Mouse (Mus musculus): Measurements from ENCODE around the gene Itpkb.

The Itpkb gene

DNA sequence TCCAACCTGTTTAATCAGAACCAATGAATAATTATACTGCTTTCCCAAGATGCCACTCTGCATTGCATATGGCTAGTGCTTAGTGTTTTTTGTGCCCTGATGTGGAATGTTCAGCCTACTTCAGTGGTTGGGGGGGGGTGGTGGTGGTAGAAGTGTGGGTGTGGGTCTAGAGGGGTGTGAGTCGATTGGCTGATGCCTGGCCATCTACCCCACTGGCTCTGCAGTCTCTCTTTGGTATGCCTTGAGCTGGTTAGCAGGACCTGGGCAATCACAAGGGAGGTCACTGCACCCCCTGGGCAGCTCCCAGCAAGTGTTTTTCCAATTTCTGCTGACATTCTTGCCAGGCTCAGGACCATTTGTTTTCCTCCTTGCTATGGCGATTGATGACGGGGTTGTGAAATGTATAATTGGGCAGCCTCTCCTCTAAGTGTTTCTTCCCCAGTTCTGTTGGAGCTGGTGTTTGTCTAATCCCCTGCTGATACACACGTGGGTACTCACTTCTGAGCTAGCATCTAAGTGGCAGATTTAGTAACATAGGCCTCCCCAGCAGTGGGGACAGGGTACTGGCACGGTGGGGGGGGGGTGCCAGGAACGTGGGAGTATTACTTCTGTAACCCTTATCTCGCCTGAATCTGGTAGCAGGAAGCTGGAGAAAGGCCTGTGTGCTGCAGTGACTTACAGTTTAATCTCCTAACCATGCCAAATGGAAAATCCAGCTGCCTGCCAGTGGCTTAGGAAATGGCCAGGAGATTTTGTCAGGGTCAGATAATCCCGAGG is 13.3 kb downstream of the Itpkb start:
- DNase-seq (ENCODE audit: low spot score), result no peak

- no peak for DNase-seq (ENCODE audit: low spot score)
These were observed 14.8 kb downstream of the Itpkb start for GRCm38 (mm10) chr1:180345098-180345497.

DNA sequence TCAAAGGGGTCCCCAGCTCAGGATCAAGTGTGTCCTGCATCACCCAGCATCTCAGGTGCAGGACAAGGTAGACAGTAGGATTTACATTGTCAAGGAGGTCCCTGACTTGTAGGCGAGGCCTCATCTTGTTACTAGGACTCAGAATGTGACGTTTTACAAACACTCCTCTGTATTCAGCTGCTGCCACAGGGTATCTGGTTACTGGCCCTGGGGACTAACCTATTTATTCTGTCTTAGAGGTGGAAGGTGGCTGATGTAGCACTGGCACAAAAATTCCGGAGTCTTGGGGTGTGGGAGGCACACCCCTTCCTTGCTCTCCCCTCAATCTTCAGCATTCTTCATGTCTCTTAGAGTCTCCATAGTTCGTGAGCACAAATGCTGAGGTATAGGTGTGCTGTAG is 16.8 kb downstream of the Itpkb start:
- no peak for DNase-seq (ENCODE audit: low spot score)

DNA sequence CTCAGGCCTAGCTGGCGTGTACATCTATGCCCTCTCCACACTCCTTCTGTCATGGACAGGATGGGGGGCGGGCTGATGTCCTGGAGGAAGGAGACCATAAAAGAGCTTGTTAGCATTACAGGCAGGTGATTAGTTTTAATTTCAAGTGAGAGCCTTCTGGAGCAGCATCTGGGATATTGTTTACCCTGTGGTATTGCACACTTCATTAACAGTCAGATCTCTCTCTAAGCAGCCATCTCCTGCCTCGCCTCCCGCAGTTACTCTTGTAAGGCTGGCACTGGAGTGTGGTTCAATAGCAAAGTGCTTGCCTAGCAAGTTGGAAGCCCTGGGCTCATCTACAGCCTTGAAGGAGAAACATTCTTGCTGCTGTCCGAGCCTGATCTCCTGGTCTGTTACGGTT is 17.6 kb downstream of the Itpkb start:
- DNase-seq (ENCODE audit: low spot score), result no peak

- DNase-seq (ENCODE audit: low spot score), result no peak
These were observed 18.8 kb downstream of the Itpkb start for GRCm38 (mm10) chr1:180349090-180349489.

DNA sequence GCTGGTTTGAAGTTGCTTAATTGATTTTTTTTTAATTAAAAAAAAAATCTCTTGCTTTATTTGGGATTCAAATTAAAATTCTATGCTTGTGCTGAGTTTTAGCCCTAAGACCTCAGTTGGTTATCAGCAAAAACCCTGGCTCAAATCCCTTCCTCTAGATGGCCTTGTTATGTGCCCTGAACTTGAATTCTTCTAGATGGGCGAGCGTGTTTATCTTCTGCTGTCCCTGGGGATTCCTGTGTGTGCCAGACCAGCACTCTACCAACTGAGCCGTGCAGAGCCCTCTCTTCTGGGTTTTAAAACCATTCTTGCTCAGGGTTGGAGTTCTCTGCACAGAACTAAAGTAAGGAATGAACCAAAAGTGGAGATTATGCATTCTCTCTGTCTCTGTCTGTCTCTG is 22.0 kb downstream of the Itpkb start:
- DNase-seq (ENCODE audit: low spot score), result no peak

GRCm38 (mm10) chr1:180354129-180354528 is 23.8 kb downstream of the Itpkb start:
- DNase-seq (ENCODE audit: low spot score), result no peak

DNA sequence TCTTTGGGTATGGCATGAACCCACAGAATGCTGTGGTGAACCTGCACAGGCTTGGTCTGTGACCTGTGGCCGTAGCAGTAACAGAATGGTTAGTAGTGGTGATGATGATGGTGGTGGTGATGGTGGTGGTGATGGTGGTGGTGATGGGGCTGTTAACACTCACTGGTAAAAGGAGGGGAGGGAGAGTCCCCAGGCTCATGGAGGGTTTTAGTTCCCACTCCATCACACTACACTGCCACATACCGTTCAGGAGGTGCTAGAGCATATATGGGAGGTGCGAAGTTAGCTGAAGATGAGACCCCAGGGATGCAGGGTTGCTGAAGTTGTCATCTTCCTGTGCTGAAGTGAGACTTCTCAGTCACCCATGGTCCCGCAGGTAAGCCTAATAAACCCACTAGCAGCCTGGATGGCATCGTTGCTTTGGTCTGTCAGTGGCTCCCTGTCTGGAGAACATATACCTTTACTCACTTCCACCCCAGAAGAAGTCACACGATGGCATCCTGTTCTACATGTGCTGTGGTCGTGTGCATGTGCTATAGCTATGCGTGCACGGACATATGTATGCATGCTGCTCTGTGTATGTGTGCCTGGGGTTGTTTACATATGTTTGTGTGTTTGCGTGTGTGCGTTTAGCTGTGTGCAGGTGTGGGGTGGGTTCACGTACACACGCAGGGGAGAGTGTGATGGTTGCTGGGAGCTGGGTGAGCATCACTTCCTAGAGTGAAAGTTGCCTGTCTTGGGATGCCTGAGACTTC is 24.9 kb downstream of the Itpkb start:
- no peak for DNase-seq (ENCODE audit: low spot score)

- DNase-seq (ENCODE audit: low spot score), result no peak
These were observed 25.9 kb downstream of the Itpkb start for GRCm38 (mm10) chr1:180356176-180356575.

DNA sequence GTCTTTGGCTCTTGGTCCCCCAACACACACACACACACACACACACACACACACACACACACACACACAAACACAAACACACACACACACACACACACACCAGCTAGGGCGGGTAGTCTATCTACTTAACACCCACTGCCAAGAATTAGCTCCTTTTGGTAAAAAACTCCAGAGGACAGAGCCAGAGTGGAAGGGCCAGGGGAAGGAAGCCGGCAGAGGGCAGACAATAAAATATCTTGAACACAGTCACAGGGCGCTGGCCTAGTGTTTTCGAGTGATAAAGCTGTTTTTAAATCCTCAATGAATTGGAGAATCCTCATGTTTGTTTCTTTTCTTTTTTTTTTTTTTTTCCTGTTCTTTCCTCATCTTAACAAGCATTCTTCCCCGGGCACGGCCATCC is 26.6 kb downstream of the Itpkb start:
- no peak for DNase-seq (ENCODE audit: low spot score)

GRCm38 (mm10) chr1:180357893-180358331 is 27.6 kb downstream of the Itpkb start:
- DNase-seq (ENCODE audit: low spot score), result no peak

- no peak for DNase-seq (ENCODE audit: low spot score)
These were observed 28.2 kb downstream of the Itpkb start for GRCm38 (mm10) chr1:180358466-180358865.

DNA sequence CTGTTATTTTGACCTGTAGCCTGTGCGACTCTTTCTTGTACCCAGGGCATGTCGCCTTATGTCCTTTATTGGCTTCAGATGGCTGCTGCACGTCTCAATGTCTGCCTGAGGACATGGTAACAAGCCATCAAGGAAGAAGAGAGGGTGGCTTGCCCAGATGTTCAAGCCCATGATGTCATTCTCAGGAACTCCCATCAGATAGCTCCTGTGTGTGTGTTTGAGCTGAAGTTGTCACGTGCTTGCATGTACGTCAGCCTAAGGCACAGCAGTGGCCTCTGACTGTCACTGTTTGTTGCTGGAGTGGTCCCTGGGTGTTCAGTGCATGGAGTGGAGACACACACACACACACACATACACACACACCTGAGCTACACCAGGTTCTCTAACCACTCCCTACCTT is 29.0 kb downstream of the Itpkb start:
- DNase-seq (ENCODE audit: low spot score), result no peak

GRCm38 (mm10) chr1:180362176-180362575 is 31.9 kb downstream of the Itpkb start:
- no peak for DNase-seq (ENCODE audit: low spot score)

- DNase-seq (ENCODE audit: low spot score), result no peak
These were observed 32.6 kb downstream of the Itpkb start for GRCm38 (mm10) chr1:180362844-180363243.

GRCm38 (mm10) chr1:180363317-180363716 is 33.0 kb downstream of the Itpkb start:
- no peak for DNase-seq (ENCODE audit: low spot score)

DNA sequence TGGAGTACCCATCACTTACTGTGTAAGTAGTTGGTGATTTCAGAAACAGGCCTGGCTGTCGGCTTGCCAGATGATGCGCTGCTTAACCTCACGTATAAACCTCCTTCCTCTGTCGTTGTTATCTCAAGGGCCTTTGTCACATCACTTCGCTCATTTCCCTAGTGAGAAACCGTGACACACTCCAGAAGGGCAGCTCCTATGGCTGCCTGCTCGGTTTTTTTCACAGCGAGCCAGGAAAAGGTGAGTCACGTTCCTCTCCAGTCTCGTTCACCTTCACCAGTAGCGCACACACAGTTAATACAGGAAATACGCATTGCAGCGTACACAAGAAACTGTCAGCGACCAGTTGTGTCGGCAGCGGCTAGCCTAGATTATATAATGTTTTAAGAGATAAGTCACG is 33.7 kb downstream of the Itpkb start:
- no peak for DNase-seq (ENCODE audit: low spot score)

- no peak for DNase-seq (ENCODE audit: low spot score)
These were observed 34.4 kb downstream of the Itpkb start for GRCm38 (mm10) chr1:180364720-180365119.

DNA sequence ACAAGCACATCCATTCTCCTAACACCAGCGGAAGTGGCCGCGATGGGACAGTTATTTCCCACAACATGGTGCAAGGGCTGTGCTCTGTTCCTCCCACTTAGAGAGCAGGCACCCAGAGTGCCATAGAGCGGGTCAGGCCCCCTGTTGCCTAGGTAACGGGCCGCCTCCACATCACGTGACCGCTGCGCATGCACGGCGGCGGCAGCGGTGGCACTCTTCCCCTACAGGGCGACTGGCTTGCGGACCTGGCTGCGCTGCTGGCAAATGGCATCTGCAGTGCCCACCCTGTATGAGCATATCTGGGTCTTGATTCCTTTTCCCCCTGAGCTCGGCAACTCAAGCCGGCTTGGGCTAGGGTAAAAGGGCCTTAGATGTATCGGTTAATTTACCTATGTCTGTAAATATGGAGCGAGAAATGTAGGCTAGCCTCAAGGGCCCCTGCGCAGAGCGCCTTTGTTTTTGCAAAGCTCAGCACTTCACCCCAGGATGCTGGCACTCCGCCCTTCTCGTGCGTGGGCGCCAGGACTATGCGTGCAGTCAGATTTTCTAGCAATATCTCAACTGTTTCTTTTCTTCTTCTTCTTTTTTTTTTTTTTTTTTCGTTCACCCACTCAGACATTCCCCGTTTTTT is 35.0 kb downstream of the Itpkb start:
- peak; percentile 78 for DNase-seq (ENCODE audit: low spot score)

DNA sequence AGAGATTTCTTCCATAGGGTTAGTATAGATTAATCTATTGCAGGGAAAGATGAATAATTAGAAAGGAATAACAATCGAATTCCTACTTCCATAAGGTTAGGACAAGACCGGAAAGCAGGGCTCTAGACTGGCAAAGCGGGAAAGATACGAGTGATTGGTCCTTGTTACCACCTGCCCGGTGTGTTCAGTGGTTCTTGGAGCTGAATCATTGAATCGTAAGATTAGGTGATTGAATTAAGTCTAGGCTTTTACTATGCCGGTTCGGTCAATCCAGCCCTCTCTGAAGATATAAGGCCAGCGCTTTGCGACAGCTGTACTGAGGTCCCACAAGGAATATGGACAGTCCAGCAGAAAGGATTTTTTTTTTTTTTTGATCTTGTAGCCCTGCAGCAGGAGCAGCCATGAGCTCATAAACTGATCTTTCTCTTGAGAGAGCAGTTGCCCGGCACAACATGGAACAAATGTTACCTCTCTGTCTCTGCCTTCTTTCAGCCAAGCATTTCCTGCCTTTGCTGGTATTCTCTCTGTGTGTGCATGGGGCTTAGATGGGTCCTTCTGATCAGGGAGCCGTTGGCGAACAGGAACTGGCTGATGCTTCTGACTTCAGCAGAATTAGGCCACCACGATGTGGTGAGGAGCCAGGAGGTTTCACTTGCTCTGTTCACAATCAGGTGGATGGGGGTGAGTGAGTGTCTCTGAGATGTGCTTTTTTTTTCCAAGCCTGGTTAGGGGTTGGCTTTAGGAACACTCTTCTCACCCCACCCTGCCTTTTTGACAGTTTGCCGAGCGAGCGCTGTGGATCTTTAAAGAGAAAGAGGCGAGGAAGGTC is 35.9 kb downstream of the Itpkb start:
- no peak for DNase-seq (ENCODE audit: low spot score)

- DNase-seq (ENCODE audit: low spot score), result no peak
These were observed 36.8 kb downstream of the Itpkb start for GRCm38 (mm10) chr1:180367045-180367619.

DNA sequence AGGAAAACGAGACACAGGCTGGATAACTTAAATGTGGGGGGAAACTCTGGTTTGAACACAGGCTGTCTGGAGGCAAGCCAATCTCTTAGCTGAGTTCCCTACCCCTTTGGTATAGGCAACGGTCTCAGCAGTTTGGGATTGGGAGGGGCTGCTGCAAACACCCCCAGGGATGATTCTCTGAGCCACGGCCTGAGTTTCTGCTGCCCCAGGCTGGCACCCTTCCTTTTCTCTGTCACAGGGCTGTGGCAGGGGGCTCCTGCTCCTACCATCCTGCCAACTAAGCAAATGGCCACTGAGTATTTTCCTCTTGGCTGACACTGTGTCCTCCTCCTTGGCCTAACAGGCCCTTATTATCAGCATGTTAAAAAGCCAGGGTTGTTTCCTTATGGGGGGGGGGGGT is 37.3 kb downstream of the Itpkb start:
- DNase-seq (ENCODE audit: low spot score), result no peak

Measured in urinary bladder, postnatal 25 days (tissue).